Mouse (Mus musculus): ENCODE data around the gene Arhgef9.

Gene Arhgef9
- long read RNA-seq, experiment 1, partial matches to known transcripts, result 0 of 1 reads
- long read RNA-seq, experiment 1, other reads (novel, unspliced or antisense), result 1 of 1 reads
- long read RNA-seq, experiment 2, partial matches to known transcripts, result 1 of 1 reads
- long read RNA-seq, experiment 2, other reads (novel, unspliced or antisense), result 0 of 1 reads

- intact Hi-C loops (cut with DNase I), result no loop called here
Measured at GRCm38 (mm10) chrX:95196104-95196919, at the start of gene Arhgef9. Gene Arhgef9, minus strand, starts transcription at chrX:95196856.

- intact Hi-C loops (cut with DNase I), result no loop called here
Measured at GRCm38 (mm10) chrX:95238896-95239295, 42.2 kb upstream of the Arhgef9 start.

GRCm38 (mm10) chrX:95195363-95196103 lies 1.1 kb downstream of the Arhgef9 start:
- intact Hi-C loops (cut with DNase I), result no loop called here

GRCm38 (mm10) chrX:95175978-95176377 lies 20.7 kb downstream of the Arhgef9 start:
- intact Hi-C loops (cut with DNase I), result loop anchor here (5.0 to 10.0 kb wide), 2 partner anchors 149 to 311 kb away; partner anchors contain the start of gene Spin4

GRCm38 (mm10) chrX:95166317-95166716 lies 30.3 kb downstream of the Arhgef9 start:
- intact Hi-C loops (cut with DNase I), result no loop called here

GRCm38 (mm10) chrX:95165671-95166127 lies 31.0 kb downstream of the Arhgef9 start:
- intact Hi-C loops (cut with DNase I), result no loop called here

- intact Hi-C loops (cut with DNase I), result no loop called here
Measured at GRCm38 (mm10) chrX:95164140-95164539, 32.5 kb downstream of the Arhgef9 start.

GRCm38 (mm10) chrX:95163452-95163851 lies 33.2 kb downstream of the Arhgef9 start:
- intact Hi-C loops (cut with DNase I), result no loop called here

GRCm38 (mm10) chrX:95156833-95157386 lies 39.7 kb downstream of the Arhgef9 start:
- intact Hi-C loops (cut with DNase I), result no loop called here

- intact Hi-C loops (cut with DNase I), result no loop called here
Measured at GRCm38 (mm10) chrX:95138636-95139035, 58.0 kb downstream of the Arhgef9 start.

GRCm38 (mm10) chrX:95133502-95133901 lies 63.2 kb downstream of the Arhgef9 start:
- intact Hi-C loops (cut with DNase I), result no loop called here

- intact Hi-C loops (cut with DNase I), result no loop called here
Measured at GRCm38 (mm10) chrX:95132996-95133395, 63.7 kb downstream of the Arhgef9 start.

- intact Hi-C loops (cut with DNase I), result no loop called here
Measured at GRCm38 (mm10) chrX:95131783-95132182, 64.9 kb downstream of the Arhgef9 start.

GRCm38 (mm10) chrX:95123462-95123861 lies 73.2 kb downstream of the Arhgef9 start:
- intact Hi-C loops (cut with DNase I), result no loop called here

- intact Hi-C loops (cut with DNase I), result no loop called here
Measured at GRCm38 (mm10) chrX:95104361-95104760, 92.3 kb downstream of the Arhgef9 start.

GRCm38 (mm10) chrX:95087674-95088073 lies 109.0 kb downstream of the Arhgef9 start:
- intact Hi-C loops (cut with DNase I), result no loop called here

GRCm38 (mm10) chrX:95077013-95077699 lies 119.5 kb downstream of the Arhgef9 start:
- intact Hi-C loops (cut with DNase I), result no loop called here

- intact Hi-C loops (cut with DNase I), result loop anchor here (5.0 kb wide), 1 partner anchor 149 kb away; no protein-coding TSS in a partner anchor
Measured at GRCm38 (mm10) chrX:95027907-95028306, 168.7 kb downstream of the Arhgef9 start.

- intact Hi-C loops (cut with DNase I), result loop anchor here (5.0 kb wide), 1 partner anchor 151 kb away; no protein-coding TSS in a partner anchor
Measured at GRCm38 (mm10) chrX:95026361-95026892, 170.2 kb downstream of the Arhgef9 start, which contains the start of gene Spin4. Gene Spin4, minus strand, starts transcription at chrX:95026682.

- intact Hi-C loops (cut with DNase I), result loop anchor here (5.0 kb wide), 1 partner anchor 151 kb away; no protein-coding TSS in a partner anchor
Measured at GRCm38 (mm10) chrX:95025779-95026360, 170.8 kb downstream of the Arhgef9 start.
